Mouse (Mus musculus): ENCODE data around the gene Gpr39. TPM values are rescaled to one million over a fixed set of nuclear protein-coding genes. Genes with fewer than 3 reads are reported as not detected.
A peak's percentile ranks its signal among the peaks of the same experiment; 100 is the strongest.

Gpr39 gene
- total RNA-seq, 1 experiment: 1.7 TPM

GRCm38 (mm10) chr1:125823611-125824010 is 146.8 kb downstream of the Gpr39 start:
- no peak for TF ChIP-seq ZNF384 (IDR thresholded peaks at IDR 0.05; ENCODE audit: low read depth, low read length)
- TF ChIP-seq ZC3H11A (IDR thresholded peaks at IDR 0.05; ENCODE audit: borderline replicate concordance, low read depth, low read length): no peak
- no peak for TF ChIP-seq CHD2 (IDR thresholded peaks at IDR 0.05; ENCODE audit: low read depth, low read length)
- TF ChIP-seq MAFK (IDR thresholded peaks at IDR 0.05; ENCODE audit: insufficient read depth, low read depth, low read length): no peak
- no peak for TF ChIP-seq HCFC1 (IDR thresholded peaks at IDR 0.05; ENCODE audit: borderline replicate concordance, insufficient read depth, low read length)
- Histone ChIP-seq H3K4me3 (ENCODE audit: insufficient read depth in 1 of 2, low read depth in 1 of 2, low read length in 2 of 2, poor library complexity in 1 of 2, severe bottlenecking in 1 of 2) (no peak overlapping the region), H3K36me3 (ENCODE audit: control insufficient read depth, insufficient read depth, low read length, poor library complexity, severe bottlenecking) (no peaks in the 10 kb centered on the region), H3K27ac (ENCODE audit: insufficient read depth, low read depth, low read length, poor library complexity, severe bottlenecking) (no peak overlapping the region), H3K9me3 (ENCODE audit: control insufficient read depth, insufficient read depth, low read depth, low read length) (no peaks in the 10 kb centered on the region), H3K9ac (ENCODE audit: insufficient read depth, low read depth, low read length, poor library complexity, severe bottlenecking) (no peak overlapping the region), H3K4me1 (ENCODE audit: control insufficient read depth in 2 of 2, insufficient read depth in 2 of 2, low read length in 2 of 2, poor library complexity in 1 of 2) (no peaks in the 10 kb centered on the region)
- no peak for DNase-seq (ENCODE audit: low read depth, low spot score)
- in situ Hi-C loops (cut with MboI; ENCODE audit: low sequenced_read_pairs in 2 of 2, unreplicated experiment in 2 of 2): no loop called here

- no peak for DNase-seq (ENCODE audit: low read depth, low spot score)
- H3K4me1 ChIP-seq (ENCODE audit: control insufficient read depth in 2 of 2, insufficient read depth in 2 of 2, low read length in 2 of 2, poor library complexity in 1 of 2): no peaks in the 10 kb centered on the region
- TF ChIP-seq CHD2 (IDR thresholded peaks at IDR 0.05; ENCODE audit: low read depth, low read length): no peak
- TF ChIP-seq MAFK (IDR thresholded peaks at IDR 0.05; ENCODE audit: insufficient read depth, low read depth, low read length): no peak
- TF ChIP-seq ZNF384 (IDR thresholded peaks at IDR 0.05; ENCODE audit: low read depth, low read length): no peak
- no peak for TF ChIP-seq ZC3H11A (IDR thresholded peaks at IDR 0.05; ENCODE audit: borderline replicate concordance, low read depth, low read length)
- no peak for TF ChIP-seq HCFC1 (IDR thresholded peaks at IDR 0.05; ENCODE audit: borderline replicate concordance, insufficient read depth, low read length)
- H3K4me3 ChIP-seq (ENCODE audit: insufficient read depth in 1 of 2, low read depth in 1 of 2, low read length in 2 of 2, poor library complexity in 1 of 2, severe bottlenecking in 1 of 2): no peak overlapping the region
- no peaks in the 10 kb centered on the region for H3K36me3 ChIP-seq (ENCODE audit: control insufficient read depth, insufficient read depth, low read length, poor library complexity, severe bottlenecking)
- H3K27ac ChIP-seq (ENCODE audit: insufficient read depth, low read depth, low read length, poor library complexity, severe bottlenecking): no peak overlapping the region
- no peaks in the 10 kb centered on the region for H3K9me3 ChIP-seq (ENCODE audit: control insufficient read depth, insufficient read depth, low read depth, low read length)
- no peak overlapping the region for H3K9ac ChIP-seq (ENCODE audit: insufficient read depth, low read depth, low read length, poor library complexity, severe bottlenecking)
- in situ Hi-C loops (cut with MboI; ENCODE audit: low sequenced_read_pairs in 2 of 2, unreplicated experiment in 2 of 2): no loop called here
Observed at GRCm38 (mm10) chr1:125837507-125837906, 160.7 kb downstream of the Gpr39 start.

- in situ Hi-C loops (cut with MboI; ENCODE audit: low sequenced_read_pairs in 2 of 2, unreplicated experiment in 2 of 2): no loop called here
- Histone ChIP-seq H3K27ac (ENCODE audit: insufficient read depth, low read depth, low read length, poor library complexity, severe bottlenecking) (no peak overlapping the region), H3K9me3 (ENCODE audit: control insufficient read depth, insufficient read depth, low read depth, low read length) (no peaks in the 10 kb centered on the region), H3K4me3 (ENCODE audit: insufficient read depth in 1 of 2, low read depth in 1 of 2, low read length in 2 of 2, poor library complexity in 1 of 2, severe bottlenecking in 1 of 2) (no peak overlapping the region), H3K4me1 (ENCODE audit: control insufficient read depth in 2 of 2, insufficient read depth in 2 of 2, low read length in 2 of 2, poor library complexity in 1 of 2) (no peaks in the 10 kb centered on the region), H3K9ac (ENCODE audit: insufficient read depth, low read depth, low read length, poor library complexity, severe bottlenecking) (no peak overlapping the region), H3K36me3 (ENCODE audit: control insufficient read depth, insufficient read depth, low read length, poor library complexity, severe bottlenecking) (no peaks in the 10 kb centered on the region)
- TF ChIP-seq CHD2 (IDR thresholded peaks at IDR 0.05; ENCODE audit: low read depth, low read length): no peak
- DNase-seq (ENCODE audit: low read depth, low spot score): no peak
Observed at GRCm38 (mm10) chr1:125839746-125840392, 163.1 kb downstream of the Gpr39 start.

GRCm38 (mm10) chr1:125854646-125855045 is 177.9 kb downstream of the Gpr39 start:
- H3K9ac ChIP-seq (ENCODE audit: insufficient read depth, low read depth, low read length, poor library complexity, severe bottlenecking): no peak overlapping the region
- in situ Hi-C loops (cut with MboI; ENCODE audit: low sequenced_read_pairs in 2 of 2, unreplicated experiment in 2 of 2): no loop called here
- no peak overlapping the region for H3K4me3 ChIP-seq (ENCODE audit: insufficient read depth in 1 of 2, low read depth in 1 of 2, low read length in 2 of 2, poor library complexity in 1 of 2, severe bottlenecking in 1 of 2)
- DNase-seq (ENCODE audit: low read depth, low spot score): peak; percentile 1
- no peaks in the 10 kb centered on the region for H3K9me3 ChIP-seq (ENCODE audit: control insufficient read depth, insufficient read depth, low read depth, low read length)
- no peaks in the 10 kb centered on the region for H3K36me3 ChIP-seq (ENCODE audit: control insufficient read depth, insufficient read depth, low read length, poor library complexity, severe bottlenecking)
- TF ChIP-seq MAFK (IDR thresholded peaks at IDR 0.05; ENCODE audit: insufficient read depth, low read depth, low read length) (no peak), ZNF384 (IDR thresholded peaks at IDR 0.05; ENCODE audit: low read depth, low read length) (no peak), HCFC1 (IDR thresholded peaks at IDR 0.05; ENCODE audit: borderline replicate concordance, insufficient read depth, low read length) (no peak), CHD2 (IDR thresholded peaks at IDR 0.05; ENCODE audit: low read depth, low read length) (no peak), ZC3H11A (IDR thresholded peaks at IDR 0.05; ENCODE audit: borderline replicate concordance, low read depth, low read length) (no peak)
- no peak overlapping the region for H3K27ac ChIP-seq (ENCODE audit: insufficient read depth, low read depth, low read length, poor library complexity, severe bottlenecking)
- no peaks in the 10 kb centered on the region for H3K4me1 ChIP-seq (ENCODE audit: control insufficient read depth in 2 of 2, insufficient read depth in 2 of 2, low read length in 2 of 2, poor library complexity in 1 of 2)

GRCm38 (mm10) chr1:125858631-125859030 is 181.8 kb downstream of the Gpr39 start:
- Histone ChIP-seq H3K36me3 (ENCODE audit: control insufficient read depth, insufficient read depth, low read length, poor library complexity, severe bottlenecking) (no peaks in the 10 kb centered on the region), H3K4me1 (ENCODE audit: control insufficient read depth in 2 of 2, insufficient read depth in 2 of 2, low read length in 2 of 2, poor library complexity in 1 of 2) (no peaks in the 10 kb centered on the region), H3K9ac (ENCODE audit: insufficient read depth, low read depth, low read length, poor library complexity, severe bottlenecking) (no peak overlapping the region), H3K27ac (ENCODE audit: insufficient read depth, low read depth, low read length, poor library complexity, severe bottlenecking) (no peak overlapping the region), H3K9me3 (ENCODE audit: control insufficient read depth, insufficient read depth, low read depth, low read length) (no peaks in the 10 kb centered on the region), H3K4me3 (ENCODE audit: insufficient read depth in 1 of 2, low read depth in 1 of 2, low read length in 2 of 2, poor library complexity in 1 of 2, severe bottlenecking in 1 of 2) (no peak overlapping the region)
- DNase-seq (ENCODE audit: low read depth, low spot score): no peak
- TF ChIP-seq CHD2 (IDR thresholded peaks at IDR 0.05; ENCODE audit: low read depth, low read length) (no peak), MAFK (IDR thresholded peaks at IDR 0.05; ENCODE audit: insufficient read depth, low read depth, low read length) (no peak), HCFC1 (IDR thresholded peaks at IDR 0.05; ENCODE audit: borderline replicate concordance, insufficient read depth, low read length) (no peak), ZC3H11A (IDR thresholded peaks at IDR 0.05; ENCODE audit: borderline replicate concordance, low read depth, low read length) (no peak), ZNF384 (IDR thresholded peaks at IDR 0.05; ENCODE audit: low read depth, low read length) (no peak)
- in situ Hi-C loops (cut with MboI; ENCODE audit: low sequenced_read_pairs in 2 of 2, unreplicated experiment in 2 of 2): no loop called here

All from ES-E14 (cell line).